Mouse (Mus musculus): ENCODE data around the gene Dtx4.

The Dtx4 gene

GRCm38 (mm10) chr19:12493453-12494186, 7.6 kb downstream of the Dtx4 start:
- DNase-seq = no peak

GRCm38 (mm10) chr19:12491636-12492035, 9.6 kb downstream of the Dtx4 start:
- no peak for DNase-seq

- no peak for DNase-seq
Measured at GRCm38 (mm10) chr19:12489675-12490570, 11.3 kb downstream of the Dtx4 start.

- no peak for DNase-seq
Measured at GRCm38 (mm10) chr19:12488969-12489674, 12.1 kb downstream of the Dtx4 start.

- peak; percentile 45 to 54 for DNase-seq
Measured at GRCm38 (mm10) chr19:12488205-12488966, 12.9 kb downstream of the Dtx4 start.

- DNase-seq = no peak
Measured at GRCm38 (mm10) chr19:12487511-12488204, 13.6 kb downstream of the Dtx4 start.

- no peak for DNase-seq
Measured at GRCm38 (mm10) chr19:12486875-12487274, 14.4 kb downstream of the Dtx4 start.

GRCm38 (mm10) chr19:12485631-12486030, 15.6 kb downstream of the Dtx4 start:
- no peak for DNase-seq

GRCm38 (mm10) chr19:12485223-12485622, 16.0 kb downstream of the Dtx4 start:
- DNase-seq = no peak

- no peak for DNase-seq
Measured at GRCm38 (mm10) chr19:12484210-12484609, 17.0 kb downstream of the Dtx4 start.

GRCm38 (mm10) chr19:12483782-12484181, 17.5 kb downstream of the Dtx4 start:
- no peak for DNase-seq

- DNase-seq = no peak
Measured at GRCm38 (mm10) chr19:12478369-12478768, 22.9 kb downstream of the Dtx4 start.

GRCm38 (mm10) chr19:12476721-12477270, 24.5 kb downstream of the Dtx4 start:
- peak; percentile 28 to 36 for DNase-seq

GRCm38 (mm10) chr19:12475380-12476250, 25.6 kb downstream of the Dtx4 start:
- peak; percentile 23 to 40 for DNase-seq

GRCm38 (mm10) chr19:12473951-12474350, 27.3 kb downstream of the Dtx4 start:
- DNase-seq = no peak

- DNase-seq = no peak
Measured at GRCm38 (mm10) chr19:12473201-12473641, 28.0 kb downstream of the Dtx4 start.

- DNase-seq = no peak
Measured at GRCm38 (mm10) chr19:12472381-12472976, 28.8 kb downstream of the Dtx4 start.

GRCm38 (mm10) chr19:12471866-12472265, 29.4 kb downstream of the Dtx4 start:
- no peak for DNase-seq

- no peak for DNase-seq
Measured at GRCm38 (mm10) chr19:12467436-12467835, 33.8 kb downstream of the Dtx4 start.

GRCm38 (mm10) chr19:12466204-12466603, 35.0 kb downstream of the Dtx4 start:
- peak; percentile 44 to 51 for DNase-seq
